Mouse (Mus musculus) forebrain, postnatal 0 days (tissue): ENCODE data around the gene Eya2. TPM values are rescaled to one million over a fixed set of nuclear protein-coding genes. Genes with fewer than 3 reads are reported as not detected.
"Not testable (repeated sequence)": the region's sequence is repeated elsewhere in the genome, so short reads cannot be mapped to it uniquely, and the experiment has no call there.

Experiments used
- ATAC-seq: fragments of 200-750 bp; cut with Nextera tagmentation; 2 replicates; pipeline ENCODE4 v1.8.0; 2017; ENCODE audit warnings: mild to moderate bottlenecking, moderate library complexity
- DNase-seq: peaks from one replicate; pipeline ENCODE4 v3.0.0-alpha.2; 2015
- H3K27ac ChIP-seq: fragments of 300-500 bp; sonication (generic); 2 replicates; pipeline ENCODE4 v1.5.1; 2014; ENCODE audit warnings: low read depth, mild to moderate bottlenecking, antibody characterized with exemption, low read length, moderate library complexity, mixed read lengths
- H3K27me3 ChIP-seq: fragments of 300-500 bp; sonication (generic); 2 replicates; pipeline ENCODE4 v1.6.1; 2014; ENCODE audit warnings: mild to moderate bottlenecking, low read length, mixed read lengths; ENCODE audit not compliant: insufficient read depth
- H3K36me3 ChIP-seq: fragments of 300-500 bp; sonication (generic); 2 replicates; pipeline ENCODE4 v1.6.1; 2014; ENCODE audit warnings: mild to moderate bottlenecking, moderate library complexity; ENCODE audit not compliant: insufficient read depth
- H3K4me1 ChIP-seq: fragments of 300-500 bp; sonication (generic); 2 replicates; pipeline ENCODE4 v1.6.1; 2014; ENCODE audit warnings: antibody characterized with exemption; ENCODE audit not compliant: insufficient read depth
- H3K4me2 ChIP-seq: fragments of 300-500 bp; sonication (generic); 2 replicates; pipeline ENCODE4 v1.6.1; 2014; ENCODE audit warnings: low read depth, mild to moderate bottlenecking, moderate library complexity
- H3K4me3 ChIP-seq: fragments of 300-500 bp; sonication (generic); 2 replicates; pipeline ENCODE4 v1.5.1; 2014; ENCODE audit warnings: low read depth, low read length, mixed read lengths
- H3K9ac ChIP-seq: fragments of 300-500 bp; sonication (generic); 2 replicates; pipeline ENCODE4 v1.6.1; 2014; ENCODE audit warnings: mild to moderate bottlenecking
- H3K9me3 ChIP-seq: fragments of 300-500 bp; sonication (generic); 2 replicates; pipeline ENCODE4 v1.6.1; 2016; ENCODE audit warnings: low read length
- CTCF ChIP-seq: sonication (generic); IDR thresholded peaks from 2 replicates; pipeline ENCODE4 v1.5.1; 2016; ENCODE audit warnings: antibody characterized with exemption, control low read depth, low read depth
- WGBS: fragments of 180-500 bp; shearing (Covaris S2); extraction: QIAGEN DNeasy Blood & Tissue Kit; methylation state at CpG from one replicate; pipeline ENCODE4 v1.1.7; 2014; 5-methylcytosine and 5-hydroxymethylcytosine counted together
- polyA plus RNA-seq: library from polyadenylated mRNA; unstranded; fragments of >200 nt; fragmentation: Nextera tagmentation; extraction: Ambion mirVana; gene quantifications from 2 replicates; pipeline ENCODE4 v1.2.1, GENCODE M21; 2015
- total RNA-seq: library from RNA; depleted of rRNA; stranded (reverse); fragments of >200 nt; gene quantifications from 2 replicates; pipeline ENCODE4 v1.2.3, GENCODE M21; 2014

Eya2 gene
- total and polyA plus RNA-seq, 2 experiments from 2014 or later, result 7.4 to 11.3 TPM

DNA sequence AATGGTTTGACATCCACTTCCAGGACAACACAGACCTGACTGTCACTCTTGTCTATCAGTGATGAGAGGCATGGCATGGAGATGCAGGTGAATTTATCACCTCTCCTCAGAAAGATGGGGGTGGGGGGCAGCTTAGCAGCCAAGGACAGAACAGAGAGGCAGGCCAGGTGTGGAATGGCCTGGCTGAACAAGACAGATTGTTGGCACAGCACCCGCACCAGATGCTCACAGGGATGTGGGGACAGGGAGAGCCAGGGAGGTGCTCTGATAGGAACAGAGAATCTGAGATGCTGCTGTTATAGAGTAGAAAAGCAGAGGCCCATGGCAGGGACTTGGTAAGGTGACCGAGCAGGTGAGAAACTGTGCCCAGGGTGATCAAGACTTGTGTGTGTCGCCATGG lies 194.8 kb downstream of the Eya2 start:
- DNase-seq (no peak), ATAC-seq (no peak)
- 93% methylated on average over 3 of the region's 3 CpGs for WGBS
- Histone ChIP-seq H3K4me2 (no peak overlapping the region), H3K9me3 (no peaks in the 10 kb centered on the region), H3K27ac (no peak overlapping the region), H3K4me1 (no peaks in the 10 kb centered on the region), H3K9ac (no peak overlapping the region), H3K27me3 (no peaks in the 10 kb centered on the region), H3K4me3 (no peak overlapping the region), H3K36me3 (peaks cover 81% of the 10 kb centered on the region)
- no peak for TF ChIP-seq CTCF

DNA sequence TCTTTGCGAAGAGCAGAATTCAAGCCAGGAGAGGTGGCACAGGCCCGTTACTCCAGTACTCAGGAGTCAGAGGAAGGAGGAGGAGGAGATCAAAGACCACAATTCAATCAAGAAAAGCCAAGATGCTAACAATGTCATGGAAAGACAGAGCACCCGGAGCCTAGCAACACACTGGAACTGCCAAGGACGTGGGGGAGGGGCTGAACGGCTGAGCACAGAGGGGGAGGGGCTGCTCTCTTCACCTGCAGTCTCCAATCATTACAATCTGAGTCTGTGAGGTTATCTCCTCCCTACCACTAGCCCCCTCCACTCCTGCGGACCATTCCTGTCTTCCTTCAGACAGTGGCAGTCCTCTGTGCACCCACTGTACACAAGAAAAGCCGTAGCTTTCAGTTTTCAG lies 196.2 kb downstream of the Eya2 start:
- no peaks in the 10 kb centered on the region for H3K9me3 ChIP-seq
- no peaks in the 10 kb centered on the region for H3K27me3 ChIP-seq
- no peak for TF ChIP-seq CTCF
- no peak overlapping the region for H3K4me2 ChIP-seq
- no peak overlapping the region for H3K4me3 ChIP-seq
- H3K4me1 ChIP-seq, result no peaks in the 10 kb centered on the region
- 56% methylated on average over 7 of the region's 7 CpGs for WGBS
- H3K36me3 ChIP-seq, result peaks cover 73% of the 10 kb centered on the region
- DNase-seq, result no peak
- peak overlapping the region; percentile 21; the same call in 1 of the 2 replicates for H3K27ac ChIP-seq
- ATAC-seq, result peak; percentile 28; the same call in 1 of the 2 replicates
- H3K9ac ChIP-seq, result no peak overlapping the region

DNA sequence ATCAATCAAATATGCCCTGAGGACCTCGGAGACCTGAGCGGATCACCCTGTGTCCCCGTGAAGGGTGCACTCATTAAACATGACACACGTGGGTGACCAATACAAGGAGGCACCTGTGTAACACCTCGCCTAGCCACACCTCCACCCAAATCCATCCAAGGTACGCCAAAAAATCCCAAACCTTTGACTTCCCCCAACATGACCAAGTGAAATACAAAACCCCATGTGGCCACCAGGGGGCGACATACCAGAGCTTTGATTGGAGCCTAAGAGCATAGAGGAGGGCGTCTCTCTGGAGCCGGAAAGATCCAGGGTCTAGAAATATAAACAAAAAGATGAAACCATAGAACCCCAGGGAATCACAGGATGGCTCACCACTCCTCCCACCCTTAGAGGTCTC lies 196.8 kb downstream of the Eya2 start:
- H3K4me3 ChIP-seq, result no peak overlapping the region
- H3K36me3 ChIP-seq, result peaks cover 75% of the 10 kb centered on the region
- no peak overlapping the region; the same call in 1 of the 2 replicates for H3K27ac ChIP-seq
- H3K4me1 ChIP-seq, result no peaks in the 10 kb centered on the region
- H3K9ac ChIP-seq, result no peak overlapping the region
- peak; percentile 60 for ATAC-seq
- peak; percentile 72 for DNase-seq
- no peak overlapping the region for H3K4me2 ChIP-seq
- no peaks in the 10 kb centered on the region for H3K9me3 ChIP-seq
- peak; percentile 91 for TF ChIP-seq CTCF
- 56% methylated on average over 9 of the region's 9 CpGs for WGBS
- H3K27me3 ChIP-seq, result no peaks in the 10 kb centered on the region

DNA sequence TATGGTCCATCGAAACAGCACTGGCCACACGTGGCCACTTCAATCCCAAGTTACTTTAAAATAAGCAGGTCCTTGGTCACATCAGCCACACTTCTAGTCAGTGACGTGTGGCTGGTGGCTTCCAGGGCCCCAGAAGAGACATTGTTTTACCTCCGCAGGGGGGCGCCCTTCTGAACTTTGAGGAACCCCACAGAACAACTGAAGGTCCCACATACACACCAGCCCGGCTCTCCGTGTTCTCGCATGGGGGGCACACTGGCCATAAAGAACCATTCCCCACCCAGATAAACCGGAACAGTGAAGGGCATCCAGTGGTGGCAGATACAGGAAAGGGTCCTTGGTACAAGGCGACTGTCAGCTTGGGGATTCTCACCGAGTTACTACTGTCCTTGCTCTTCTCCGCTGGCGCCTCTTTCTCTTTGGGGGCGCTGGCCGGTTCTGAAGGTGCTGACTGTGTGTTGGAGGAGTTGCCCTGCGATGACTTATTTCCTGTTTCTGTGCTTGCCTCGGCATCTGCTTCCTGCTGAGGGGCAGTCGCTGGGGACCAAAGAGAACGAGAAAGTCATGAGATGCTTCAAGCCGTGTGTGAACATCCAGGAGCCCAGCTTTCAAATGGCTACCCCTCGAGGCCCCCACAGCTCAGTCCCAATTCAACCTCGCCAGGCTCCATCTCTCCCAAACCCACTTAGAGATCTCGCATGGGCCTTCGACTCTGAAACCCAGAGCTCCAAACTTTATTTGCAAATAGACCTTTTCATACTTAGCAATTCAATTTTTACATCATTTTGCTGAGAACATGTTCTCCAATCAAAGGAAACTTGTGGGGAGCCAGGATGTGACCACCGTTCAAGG lies 197.8 kb downstream of the Eya2 start:
- Histone ChIP-seq H3K9ac (no peak overlapping the region), H3K4me2 (no peak overlapping the region), H3K9me3 (no peaks in the 10 kb centered on the region), H3K4me1 (no peaks in the 10 kb centered on the region), H3K36me3 (peaks cover 78% of the 10 kb centered on the region), H3K4me3 (no peak overlapping the region), H3K27me3 (no peaks in the 10 kb centered on the region), H3K27ac (no peak overlapping the region)
- DNase-seq (no peak), ATAC-seq (no peak)
- 92% methylated on average over 25 of the region's 25 CpGs for WGBS
- no peak for TF ChIP-seq CTCF

DNA sequence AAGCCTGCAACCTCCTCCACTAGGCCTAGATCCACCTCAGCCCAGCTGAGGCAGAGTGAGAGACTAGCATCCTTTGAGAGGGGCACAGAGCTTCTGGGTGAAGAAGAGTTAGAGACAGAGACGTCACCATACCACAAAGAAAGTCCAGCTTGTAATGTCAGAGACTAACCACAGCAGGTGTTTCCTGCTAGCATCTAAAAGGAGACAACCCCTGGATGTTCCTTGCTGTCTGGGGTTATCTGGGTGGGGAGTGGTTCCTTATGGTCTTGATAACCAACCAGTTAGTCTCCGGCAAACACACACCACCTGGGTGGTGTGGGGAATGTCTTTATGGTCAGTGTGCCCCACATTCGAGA lies 198.4 kb downstream of the Eya2 start:
- H3K9me3 ChIP-seq, result no peaks in the 10 kb centered on the region
- H3K9ac ChIP-seq, result no peak overlapping the region
- 88% methylated on average over 3 of the region's 3 CpGs for WGBS
- TF ChIP-seq CTCF, result no peak
- no peak overlapping the region for H3K4me3 ChIP-seq
- H3K4me2 ChIP-seq, result no peak overlapping the region
- DNase-seq (no peak), ATAC-seq (no peak)
- H3K36me3 ChIP-seq, result peaks cover 82% of the 10 kb centered on the region
- H3K4me1 ChIP-seq, result no peaks in the 10 kb centered on the region
- no peaks in the 10 kb centered on the region for H3K27me3 ChIP-seq
- no peak overlapping the region for H3K27ac ChIP-seq

DNA sequence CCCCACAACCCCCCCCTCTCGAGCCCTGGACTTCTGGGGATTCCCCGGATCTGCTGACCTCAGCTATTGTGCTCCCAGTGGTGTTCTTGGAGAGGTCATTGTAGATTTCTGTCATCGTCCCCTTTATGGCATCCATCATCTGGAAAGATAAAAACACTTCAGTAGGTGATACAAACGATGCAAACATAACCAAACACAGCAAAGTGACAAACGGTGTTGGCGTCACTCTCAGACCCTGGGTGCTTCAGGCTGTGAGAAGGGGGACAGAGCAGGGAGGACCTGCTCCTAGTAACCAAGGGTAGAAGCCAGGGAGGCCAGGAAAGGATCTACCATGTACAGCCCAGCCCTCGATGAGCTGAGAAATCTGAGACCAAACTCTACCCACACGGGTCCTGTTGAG lies 203.0 kb downstream of the Eya2 start:
- H3K36me3 ChIP-seq, result peaks cover 60% of the 10 kb centered on the region
- H3K9ac ChIP-seq, result no peak overlapping the region
- H3K27me3 ChIP-seq, result no peaks in the 10 kb centered on the region
- no peak for TF ChIP-seq CTCF
- H3K4me2 ChIP-seq, result no peak overlapping the region
- H3K27ac ChIP-seq, result no peak overlapping the region
- no peak for ATAC-seq
- DNase-seq, result no peak
- H3K4me1 ChIP-seq, result no peaks in the 10 kb centered on the region
- no peaks in the 10 kb centered on the region for H3K9me3 ChIP-seq
- WGBS, result 70% methylated on average over 8 of the region's 8 CpGs
- no peak overlapping the region for H3K4me3 ChIP-seq

DNA sequence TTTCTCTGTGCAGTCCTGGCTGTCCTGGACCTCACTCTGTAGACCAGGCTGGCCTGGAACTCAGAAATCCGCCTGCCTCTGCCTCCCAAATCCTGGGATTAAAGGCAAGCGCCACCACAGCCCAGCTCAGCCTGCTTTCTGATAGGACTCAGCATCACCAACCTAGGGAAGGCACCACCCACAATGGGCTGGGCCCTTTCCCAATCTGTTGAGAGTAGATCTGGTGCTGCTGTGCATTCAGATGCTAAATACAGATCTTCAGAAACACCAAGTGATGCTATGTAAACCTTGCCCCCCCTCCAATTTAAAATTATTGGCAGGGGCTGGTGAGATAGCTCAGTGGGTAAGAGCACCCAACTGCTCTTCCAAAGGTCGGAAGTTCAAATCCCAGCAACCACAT lies 205.3 kb downstream of the Eya2 start:
- H3K27me3 ChIP-seq, DNase-seq, H3K9me3 ChIP-seq, H3K4me1 ChIP-seq, H3K4me2 ChIP-seq, H3K4me3 ChIP-seq, ATAC-seq, H3K27ac ChIP-seq, H3K9ac ChIP-seq: not testable (repeated sequence)
- peaks cover 54% of the 10 kb centered on the region for H3K36me3 ChIP-seq
- 91% methylated on average over 3 of the region's 3 CpGs for WGBS
